ENCODE assay signal across 8 mouse cellular contexts in the genomic region with DNA sequence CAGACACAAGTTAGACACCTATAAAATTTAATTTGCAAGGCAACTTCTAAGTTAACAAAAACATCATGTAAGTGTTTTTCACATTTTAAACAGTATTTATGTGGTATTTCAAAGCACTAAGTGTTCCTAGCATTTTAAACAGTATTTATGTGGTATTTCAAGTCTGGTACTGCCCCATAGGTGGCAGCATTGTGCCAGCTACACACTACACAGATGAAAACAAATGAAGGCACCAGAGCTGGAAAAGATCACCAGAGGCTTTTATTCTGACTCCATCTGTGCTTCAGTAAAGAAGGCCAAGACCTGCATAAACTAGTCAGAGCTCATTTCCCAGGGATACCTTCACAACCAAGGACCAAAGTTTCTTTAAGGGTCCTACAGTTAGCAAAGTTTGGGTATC. TPM values are rescaled to one million over a fixed set of nuclear protein-coding genes. Genes with fewer than 3 reads are reported as not detected.
DNase-seq lines count a peak whose midpoint lies in the region; ATAC-seq and TF ChIP-seq lines count a peak whose summit lies in the region.

No protein-coding gene starts in this region.

- no peak overlapping the region for H3K4me2 ChIP-seq in embryonic facial prominence, embryonic 14.5 days (ENCODE audit: low read depth, low read length)
- no peak overlapping the region for H3K4me2 ChIP-seq in heart, postnatal 0 days (ENCODE audit: low read depth, low read length)
- H3K4me2 ChIP-seq in kidney, postnatal 0 days (ENCODE audit: low read length) = no peak overlapping the region

- H3K9ac ChIP-seq in ES-Bruce4 (ENCODE audit: low read depth, poor library complexity, severe bottlenecking) = no peak overlapping the region
- H3K9ac ChIP-seq in embryonic facial prominence, embryonic 14.5 days (ENCODE audit: low read depth, low read length) = no peak overlapping the region
- no peak overlapping the region for H3K9ac ChIP-seq in heart, postnatal 0 days (replicated peaks; ENCODE audit: low read depth, low read length)
- no peak overlapping the region for H3K9ac ChIP-seq in kidney, postnatal 0 days (ENCODE audit: low read depth, low read length)
- no peak overlapping the region for H3K9ac ChIP-seq in liver, adult 2 months (ENCODE audit: low read depth, low read length)

- H3K36me3 ChIP-seq in ES-Bruce4 (ENCODE audit: control insufficient read depth, insufficient read depth, low read length, poor library complexity, severe bottlenecking) = no peaks in the 10 kb centered on the region
- H3K36me3 ChIP-seq in embryonic facial prominence, embryonic 14.5 days (ENCODE audit: control insufficient read depth, insufficient read depth, low read length) = no peaks in the 10 kb centered on the region
- no peaks in the 10 kb centered on the region for H3K36me3 ChIP-seq in heart, postnatal 0 days (replicated peaks; ENCODE audit: control insufficient read depth, insufficient read depth, low read length)
- no peaks in the 10 kb centered on the region for H3K36me3 ChIP-seq in kidney, postnatal 0 days (ENCODE audit: insufficient read depth, low read length)
- H3K36me3 ChIP-seq in liver, adult 2 months (ENCODE audit: control insufficient read depth, insufficient read depth, low read length) = no peaks in the 10 kb centered on the region

- no peak for TF ChIP-seq POLR2A in ES-Bruce4 (IDR thresholded peaks at IDR 0.05; ENCODE audit: insufficient read depth, low read length)
- TF ChIP-seq POLR2A in bone marrow, adult 2 months (IDR thresholded peaks at IDR 0.05; ENCODE audit: borderline replicate concordance, control insufficient read depth, low read depth, low read length) = no peak
- no peak for TF ChIP-seq POLR2A in liver, adult 2 months (IDR thresholded peaks at IDR 0.05; ENCODE audit: extremely low read depth, insufficient read depth, low read length)

- H3K4me1 ChIP-seq in ES-Bruce4 (ENCODE audit: control insufficient read depth, insufficient read depth, low read length) = no peaks in the 10 kb centered on the region
- H3K4me1 ChIP-seq in bone marrow, adult 2 months (ENCODE audit: control insufficient read depth, insufficient read depth, low read length) = no peaks in the 10 kb centered on the region
- no peaks in the 10 kb centered on the region for H3K4me1 ChIP-seq in embryonic facial prominence, embryonic 14.5 days (ENCODE audit: control insufficient read depth, insufficient read depth, low read length)
- 0 out of 2 replicates have a peak, but pooled peaks cover under 1% of the 10 kb centered on the region for H3K4me1 ChIP-seq in heart, postnatal 0 days (ENCODE audit: control insufficient read depth, insufficient read depth)
- H3K4me1 ChIP-seq in kidney, postnatal 0 days (replicated peaks; ENCODE audit: insufficient read depth, low read length) = no peaks in the 10 kb centered on the region
- H3K4me1 ChIP-seq in liver, adult 2 months (ENCODE audit: control insufficient read depth, insufficient read depth, low read length) = no peaks in the 10 kb centered on the region

- H3K27ac ChIP-seq in ES-Bruce4 (ENCODE audit: insufficient read depth, low read length) = no peak overlapping the region
- H3K27ac ChIP-seq in bone marrow, adult 2 months (ENCODE audit: control insufficient read depth, insufficient read depth, low read depth, low read length, poor library complexity) = no peak overlapping the region
- H3K27ac ChIP-seq in embryonic facial prominence, embryonic 14.5 days (replicated peaks; ENCODE audit: low read depth, low read length) = no peak overlapping the region
- no peak overlapping the region for H3K27ac ChIP-seq in heart, postnatal 0 days (ENCODE audit: low read depth)
- H3K27ac ChIP-seq in kidney, postnatal 0 days = no peak overlapping the region
- H3K27ac ChIP-seq in liver, adult 2 months (replicated peaks; ENCODE audit: insufficient read depth, low read depth, low read length) = no peak overlapping the region

- peak; percentile 84 for DNase-seq in embryonic facial prominence, embryonic 14.5 days (ENCODE audit: low spot score)
- DNase-seq in heart, postnatal 0 days (ENCODE audit: low spot score) = peak; percentile 81
- peak; percentile 88 for DNase-seq in kidney, postnatal 0 days (ENCODE audit: low spot score)
- peak; percentile 65 for DNase-seq in liver, adult 2 months (ENCODE audit: extremely low read depth, low read depth, low spot score)
- peak; percentile 24 to 54 for DNase-seq in natural killer cell, adult 2 months (ENCODE audit: low spot score in 2 of 2)
- peak; percentile 13 to 16 for DNase-seq in thymus, adult 18-20 months

- peak; percentile 82 for ATAC-seq in embryonic facial prominence, embryonic 14.5 days (ENCODE audit: low read depth)
- peak; percentile 64 for ATAC-seq in heart, postnatal 0 days (ENCODE audit: insufficient read depth, low read depth)
- ATAC-seq in kidney, postnatal 0 days (replicated peaks; ENCODE audit: low FRiP score, low read depth) = no peak

- no peaks in the 10 kb centered on the region for H3K9me3 ChIP-seq in ES-Bruce4 (replicated peaks; ENCODE audit: control insufficient read depth, insufficient read depth, low read length, poor library complexity, severe bottlenecking)
- H3K9me3 ChIP-seq in embryonic facial prominence, embryonic 14.5 days (ENCODE audit: control insufficient read depth, low read length) = no peaks in the 10 kb centered on the region
- no peaks in the 10 kb centered on the region for H3K9me3 ChIP-seq in heart, postnatal 0 days (replicated peaks; ENCODE audit: control insufficient read depth, low read length)
- H3K9me3 ChIP-seq in kidney, postnatal 0 days (replicated peaks; ENCODE audit: low read length) = no peaks in the 10 kb centered on the region

- H3K27me3 ChIP-seq in ES-Bruce4 (ENCODE audit: control insufficient read depth, insufficient read depth, low read length, poor library complexity, severe bottlenecking) = no peaks in the 10 kb centered on the region
- H3K27me3 ChIP-seq in embryonic facial prominence, embryonic 14.5 days (replicated peaks; ENCODE audit: control insufficient read depth, insufficient read depth, low read length) = no peaks in the 10 kb centered on the region
- H3K27me3 ChIP-seq in heart, postnatal 0 days (ENCODE audit: control insufficient read depth, insufficient read depth, low read length) = no peaks in the 10 kb centered on the region
- H3K27me3 ChIP-seq in kidney, postnatal 0 days (ENCODE audit: insufficient read depth, low read length) = no peaks in the 10 kb centered on the region
- H3K27me3 ChIP-seq in liver, adult 2 months (ENCODE audit: control insufficient read depth, insufficient read depth, low read length) = no peaks in the 10 kb centered on the region

- no peak for TF ChIP-seq EP300 in ES-Bruce4 (IDR thresholded peaks at IDR 0.05; ENCODE audit: insufficient read depth, low read depth, low read length)
- no peak for TF ChIP-seq EP300 in heart, postnatal 0 days (IDR thresholded peaks at IDR 0.05; ENCODE audit: low read depth)

- H3K4me3 ChIP-seq in ES-Bruce4 (ENCODE audit: low read depth, low read length) = no peak overlapping the region
- H3K4me3 ChIP-seq in bone marrow, adult 2 months (replicated peaks; ENCODE audit: control insufficient read depth, low read depth, low read length) = no peak overlapping the region
- H3K4me3 ChIP-seq in embryonic facial prominence, embryonic 14.5 days (ENCODE audit: low read depth, low read length) = no peak overlapping the region
- no peak overlapping the region for H3K4me3 ChIP-seq in heart, postnatal 0 days (ENCODE audit: low read depth, low read length)
- H3K4me3 ChIP-seq in kidney, postnatal 0 days (replicated peaks; ENCODE audit: low read depth, low read length) = no peak overlapping the region
- no peak overlapping the region for H3K4me3 ChIP-seq in liver, adult 2 months (ENCODE audit: insufficient read depth, low read depth, low read length)

- H3K79me2 ChIP-seq in liver, adult 2 months (ENCODE audit: control insufficient read depth, insufficient read depth, low read length) = peaks cover 10% of the 10 kb centered on the region; the same call in 1 of the 2 replicates

- peak; percentile 14 for TF ChIP-seq CTCF in ES-Bruce4 (IDR thresholded peaks at IDR 0.05; ENCODE audit: low read depth, low read length)
- TF ChIP-seq CTCF in bone marrow, adult 2 months (IDR thresholded peaks at IDR 0.05; ENCODE audit: control insufficient read depth, insufficient read depth, low read length) = peak; percentile 48
- peak; percentile 89 for TF ChIP-seq CTCF in heart, postnatal 0 days (IDR thresholded peaks at IDR 0.05; ENCODE audit: low read depth)
- peak; percentile 88 for TF ChIP-seq CTCF in kidney, postnatal 0 days (IDR thresholded peaks at IDR 0.05; ENCODE audit: low read depth)
- peak; percentile 61 for TF ChIP-seq CTCF in liver, adult 2 months (IDR thresholded peaks at IDR 0.05; ENCODE audit: low read depth, low read length)

RNA-seq across cellular contexts. Expression of gene Hacd1, which starts 7.6 kb away (rescaled TPM):
- 11.2 TPM in 2 replicates for polyA plus RNA-seq in ES-Bruce4 (2011; ENCODE audit: insufficient read depth, insufficient read length, low read depth, missing spikeins)
- 9.6 and 36.4 TPM in 2 replicates for polyA plus RNA-seq in bone marrow, adult 2 months (2011; ENCODE audit: insufficient read depth, insufficient read length, low replicate concordance, missing spikeins)
- polyA plus RNA-seq in embryonic facial prominence, embryonic 14.5 days (2014; fragmentation: Nextera tagmentation; extraction: Ambion mirVana) = 101 and 111 TPM in 2 replicates
- 324 and 440 TPM in 2 replicates for total RNA-seq in heart, postnatal 0 days (2014; rRNA removed; ENCODE audit: low replicate concordance)
- polyA plus RNA-seq in heart, postnatal 0 days (2015; fragmentation: Nextera tagmentation; extraction: Ambion mirVana) = 430 and 451 TPM in 2 replicates
- 88.4 and 91.4 TPM in 2 replicates for polyA plus RNA-seq in kidney, postnatal 0 days (2015; fragmentation: Nextera tagmentation; extraction: Ambion mirVana)
- total RNA-seq in liver, adult 2 months (2014; rRNA removed) = 29.2 and 30.8 TPM in 2 replicates
- 16.1 and 25.0 TPM in 2 replicates for polyA plus RNA-seq in liver, adult 2 months (2012; rRNA removed)

RNA-seq across cellular contexts. Expression of gene Stam, which starts 25.5 kb away (rescaled TPM):
- polyA plus RNA-seq in ES-Bruce4 (2011; ENCODE audit: insufficient read depth, insufficient read length, low read depth, missing spikeins) = 56.6 and 71.3 TPM in 2 replicates
- 6.2 and 18.2 TPM in 2 replicates for polyA plus RNA-seq in bone marrow, adult 2 months (2011; ENCODE audit: insufficient read depth, insufficient read length, low replicate concordance, missing spikeins)
- polyA plus RNA-seq in embryonic facial prominence, embryonic 14.5 days (2014; fragmentation: Nextera tagmentation; extraction: Ambion mirVana) = 71.0 and 73.4 TPM in 2 replicates
- 27.7 and 42.7 TPM in 2 replicates for total RNA-seq in heart, postnatal 0 days (2014; rRNA removed; ENCODE audit: low replicate concordance)
- 29.9 and 30.7 TPM in 2 replicates for polyA plus RNA-seq in heart, postnatal 0 days (2015; fragmentation: Nextera tagmentation; extraction: Ambion mirVana)
- polyA plus RNA-seq in kidney, postnatal 0 days (2015; fragmentation: Nextera tagmentation; extraction: Ambion mirVana) = 38.6 and 40.3 TPM in 2 replicates
- total RNA-seq in liver, adult 2 months (2014; rRNA removed) = 15.8 and 19.5 TPM in 2 replicates
- 10.3 and 15.6 TPM in 2 replicates for polyA plus RNA-seq in liver, adult 2 months (2012; rRNA removed)

Comparison
In these comparisons a context has a peak if more than half of its experiments do, and no peak if none do; other contexts are left out.
1. CTCF ChIP-seq: peak in every context shown above with its lines; median percentile 89 in heart, postnatal 0 days; 88 in kidney, postnatal 0 days; 61 in liver, adult 2 months; 48 in bone marrow, adult 2 months; 14 in ES-Bruce4.
2. DNase-seq: peak in every context shown above with its lines; median percentile 88 in kidney, postnatal 0 days; 84 in embryonic facial prominence, embryonic 14.5 days; 81 in heart, postnatal 0 days; 65 in liver, adult 2 months; 39 in natural killer cell, adult 2 months; 14 in thymus, adult 18-20 months.